In genomic region chr14:32076896-32077575, GRCm38 (mm10) we compare ENCODE assay signal across 10 mouse cellular contexts. TPM values are rescaled to one million over a fixed set of nuclear protein-coding genes. Genes with fewer than 3 reads are reported as not detected.
A peak's percentile ranks its signal among the peaks of the same experiment; 100 is the strongest.
DNase-seq lines count a peak whose midpoint lies in the region; ATAC-seq and TF ChIP-seq lines count a peak whose summit lies in the region.
"Had no signal": no experiment of that assay in that cellular context is flagged by ENCODE, and none has a peak within 500 bp of the region (broad histone marks: within the 10 kb centered on the region; RNA-seq: fewer than 3 reads in every experiment).

No protein-coding gene starts in this region.

- in situ Hi-C loops in Patski (cut with MboI; ENCODE audit: low pct_unique_long_range_greater_than_20kb) = no loop called here

- CTCF ChIA-PET in Patski (lab: Charles Lee) = interaction anchor here (0.9 to 1.5 kb wide), 6 partner anchors 11 to 305 kb away, joined by 3 to 6 read pairs (median 4); no protein-coding TSS in a partner anchor

- no peak overlapping the region for H3K4me2 ChIP-seq in intestine, embryonic 15.5 days (replicated peaks)
- no peak overlapping the region for H3K4me2 ChIP-seq in limb, embryonic 14.5 days (replicated peaks; ENCODE audit: low read depth, low read length, severe bottlenecking)
- H3K4me2 ChIP-seq: embryonic facial prominence, embryonic 15.5 days; neural tube, embryonic 12.5 days had no signal

- TF ChIP-seq POLR2A in limb, embryonic 14.5 days (IDR thresholded peaks at IDR 0.05; ENCODE audit: borderline replicate concordance, extremely low read depth, insufficient read depth, insufficient read length) = no peak

- H3K9ac ChIP-seq in intestine, embryonic 15.5 days = no peak overlapping the region
- H3K9ac ChIP-seq in limb, embryonic 14.5 days (ENCODE audit: low read depth, low read length, severe bottlenecking) = no peak overlapping the region
- H3K9ac ChIP-seq: embryonic facial prominence, embryonic 15.5 days; neural tube, embryonic 12.5 days had no signal

- POLR2A ChIA-PET in Patski (lab: Charles Lee) = interaction anchor here (0.6 to 0.7 kb wide), 2 partner anchors 43 to 284 kb away, joined by 3 to 6 read pairs; no protein-coding TSS in a partner anchor

- H3K4me1 ChIP-seq in intestine, embryonic 15.5 days (replicated peaks) = no peaks in the 10 kb centered on the region
- no peaks in the 10 kb centered on the region for H3K4me1 ChIP-seq in limb, embryonic 14.5 days (ENCODE audit: control insufficient read depth, insufficient read depth, low read length)
- H3K4me1 ChIP-seq: embryonic facial prominence, embryonic 15.5 days; neural tube, embryonic 12.5 days had no signal

- H3K36me3 ChIP-seq in intestine, embryonic 15.5 days = peaks cover 6% of the 10 kb centered on the region; the same call in 1 of the 2 replicates
- peaks cover 14% of the 10 kb centered on the region for H3K36me3 ChIP-seq in limb, embryonic 14.5 days (ENCODE audit: control insufficient read depth, insufficient read depth, low read length)

- peak; percentile 97 for TF ChIP-seq CTCF in Patski (IDR thresholded peaks at IDR 0.05)

- H3K9me3 ChIP-seq in intestine, embryonic 15.5 days = no peaks in the 10 kb centered on the region
- H3K9me3 ChIP-seq in limb, embryonic 14.5 days (ENCODE audit: control insufficient read depth, low read length) = no peaks in the 10 kb centered on the region
- H3K9me3 ChIP-seq: embryonic facial prominence, embryonic 15.5 days; neural tube, embryonic 12.5 days had no signal

- ATAC-seq in Patski = peak; percentile 53
- peak; percentile 27; the same call in 1 of the 2 replicates for ATAC-seq in frontal cortex, adult (ENCODE audit: low TSS enrichment)
- peak; percentile 47; the same call in 1 of the 2 replicates for ATAC-seq in intestine, embryonic 15.5 days
- peak; percentile 62 for ATAC-seq in limb, embryonic 14.5 days (ENCODE audit: low FRiP score, low read depth)
- peak; percentile 55; the same call in 1 of the 2 replicates for ATAC-seq in monocyte, adult 5-6 weeks (replicated peaks; ENCODE audit: insufficient number of reproducible peaks, low FRiP score, low TSS enrichment, poor library complexity, severe bottlenecking)

- H3K27ac ChIP-seq in intestine, embryonic 15.5 days = no peak overlapping the region
- H3K27ac ChIP-seq in limb, embryonic 14.5 days (replicated peaks; ENCODE audit: low read depth, low read length) = no peak overlapping the region
- H3K27ac ChIP-seq: embryonic facial prominence, embryonic 15.5 days; neural tube, embryonic 12.5 days had no signal

- no peak overlapping the region for H3K4me3 ChIP-seq in intestine, embryonic 15.5 days (replicated peaks)
- H3K4me3 ChIP-seq in limb, embryonic 14.5 days (replicated peaks; ENCODE audit: low read length) = no peak overlapping the region
- H3K4me3 ChIP-seq: embryonic facial prominence, embryonic 15.5 days; neural tube, embryonic 12.5 days had no signal

- H3K27me3 ChIP-seq in Patski = no peaks in the 10 kb centered on the region
- no peaks in the 10 kb centered on the region for H3K27me3 ChIP-seq in intestine, embryonic 15.5 days (replicated peaks)
- H3K27me3 ChIP-seq in limb, embryonic 14.5 days (ENCODE audit: control insufficient read depth, insufficient read depth, low read length) = no peaks in the 10 kb centered on the region
- H3K27me3 ChIP-seq: embryonic facial prominence, embryonic 15.5 days; neural tube, embryonic 12.5 days had no signal

- DNase-seq in 3134 (ENCODE audit: extremely low read depth, insufficient read length, low spot score) (peak; percentile 28), Patski (ENCODE audit: low read depth, low spot score) (no peak)
- peak; percentile 90 for DNase-seq in cerebellum, adult 9-10 months
- peak; percentile 71 for DNase-seq in limb, embryonic 14.5 days (ENCODE audit: low spot score)
- peak; percentile 26 to 28 for DNase-seq in spleen, postnatal 36 days (ENCODE audit: low spot score in 2 of 2)

- 52% methylated on average over 8 of the region's 8 CpGs for WGBS in intestine, embryonic 15.5 days
- WGBS in limb, embryonic 14.5 days = 53% methylated on average over 8 of the region's 8 CpGs

RNA-seq across cellular contexts. Expression of gene Oxnad1, which starts 8.1 kb away (rescaled TPM):
- 57.1 TPM for polyA plus RNA-seq in Patski (2021)
- 34.8 and 39.1 TPM in 2 replicates for polyA plus RNA-seq in intestine, embryonic 15.5 days (2015; fragmentation: Nextera tagmentation; extraction: Ambion mirVana)
- polyA plus RNA-seq in limb, embryonic 14.5 days (2012; rRNA removed) = 20.8 and 23.8 TPM in 2 replicates
- polyA plus RNA-seq in limb, embryonic 14.5 days (2014; fragmentation: Nextera tagmentation; extraction: Ambion mirVana) = 16.0 TPM in 2 replicates
- 9.2 to 22.1 TPM (median 10.6 TPM) in 3 replicates for total RNA-seq in monocyte, adult 5-6 weeks (2017)

RNA-seq across cellular contexts. Expression of gene Dph3, which starts 8.5 kb away (rescaled TPM):
- 50.1 TPM for polyA plus RNA-seq in Patski (2021)
- 105 and 108 TPM in 2 replicates for polyA plus RNA-seq in intestine, embryonic 15.5 days (2015; fragmentation: Nextera tagmentation; extraction: Ambion mirVana)
- polyA plus RNA-seq in limb, embryonic 14.5 days (2012; rRNA removed) = 37.0 and 44.8 TPM in 2 replicates
- polyA plus RNA-seq in limb, embryonic 14.5 days (2014; fragmentation: Nextera tagmentation; extraction: Ambion mirVana) = 95.4 and 97.0 TPM in 2 replicates
- total RNA-seq in monocyte, adult 5-6 weeks (2017) = 72.4 to 102 TPM (median 78.3 TPM) in 3 replicates

RNA-seq across cellular contexts. Expression of gene Galnt15, which starts 48.2 kb away (rescaled TPM):
- polyA plus RNA-seq in Patski (2021) = 0.14 TPM
- polyA plus RNA-seq in intestine, embryonic 15.5 days (2015; fragmentation: Nextera tagmentation; extraction: Ambion mirVana) = 0.04 and 0.05 TPM in 2 replicates
- polyA plus RNA-seq in limb, embryonic 14.5 days (2012; rRNA removed) = 0.17 and 0.19 TPM in 2 replicates
- 0.15 and 0.25 TPM in 2 replicates for polyA plus RNA-seq in limb, embryonic 14.5 days (2014; fragmentation: Nextera tagmentation; extraction: Ambion mirVana)
- total RNA-seq in monocyte, adult 5-6 weeks (2017) = not detected in 3 replicates
